Mouse (Mus musculus): ENCODE measurements around the gene Metap1. TPM values are rescaled to one million over a fixed set of nuclear protein-coding genes. Genes with fewer than 3 reads are reported as not detected.
"Not testable (repeated sequence)": the region's sequence is repeated elsewhere in the genome, so short reads cannot be mapped to it uniquely, and the experiment has no call there.

The Metap1 gene
- total RNA-seq, 2 experiments from 2014 or later, result 44.7 to 49.3 TPM

DNA sequence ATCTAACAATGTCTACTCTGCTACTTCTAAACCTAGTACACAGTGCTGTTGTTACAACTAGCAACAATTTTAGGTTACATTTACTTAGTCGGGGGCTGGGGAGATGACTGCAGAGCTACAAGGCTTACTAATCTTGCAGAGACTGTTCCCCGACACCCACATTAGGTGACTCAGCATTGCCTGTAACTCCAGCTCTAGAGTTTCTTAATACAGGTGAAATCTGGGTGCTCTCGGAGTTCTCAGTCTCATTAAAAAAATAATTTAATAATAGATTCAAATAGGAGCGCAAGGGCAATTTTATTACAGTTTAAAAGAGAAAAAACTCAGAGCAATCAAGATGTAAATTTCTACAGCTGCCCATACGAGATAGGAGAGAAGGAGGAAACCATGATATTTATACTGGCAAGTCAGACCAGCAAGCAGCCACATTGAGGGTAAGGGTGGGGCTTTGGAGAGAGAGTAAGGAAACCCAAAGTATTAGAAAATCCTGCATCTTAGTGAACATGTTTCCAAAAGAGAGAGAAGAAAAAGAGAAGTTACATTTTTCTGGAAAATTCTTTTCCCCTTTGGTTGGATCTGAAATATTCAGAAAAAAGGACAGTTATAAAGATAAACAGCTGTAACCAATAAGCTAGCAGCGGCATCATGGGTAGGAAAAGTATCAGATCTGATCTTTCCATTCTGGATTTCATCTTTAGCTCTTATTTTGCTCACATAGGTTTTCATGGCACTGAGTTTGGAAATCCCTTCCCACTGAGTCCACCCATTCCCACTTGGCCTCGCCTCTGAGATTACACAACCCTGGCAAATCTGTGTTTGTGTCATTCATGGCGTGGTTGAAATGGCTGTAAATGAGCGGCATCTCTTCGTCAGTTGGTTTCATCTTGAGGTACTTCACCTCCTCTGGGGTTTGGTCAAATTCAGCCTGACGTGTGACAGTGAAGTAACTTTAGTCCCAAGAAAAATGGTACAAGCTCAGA, 6.1 kb upstream of the Metap1 start:
- TF ChIP-seq CTCF (IDR thresholded peaks at IDR 0.05), result no peak
- no peak overlapping the region for H3K4me3 ChIP-seq

DNA sequence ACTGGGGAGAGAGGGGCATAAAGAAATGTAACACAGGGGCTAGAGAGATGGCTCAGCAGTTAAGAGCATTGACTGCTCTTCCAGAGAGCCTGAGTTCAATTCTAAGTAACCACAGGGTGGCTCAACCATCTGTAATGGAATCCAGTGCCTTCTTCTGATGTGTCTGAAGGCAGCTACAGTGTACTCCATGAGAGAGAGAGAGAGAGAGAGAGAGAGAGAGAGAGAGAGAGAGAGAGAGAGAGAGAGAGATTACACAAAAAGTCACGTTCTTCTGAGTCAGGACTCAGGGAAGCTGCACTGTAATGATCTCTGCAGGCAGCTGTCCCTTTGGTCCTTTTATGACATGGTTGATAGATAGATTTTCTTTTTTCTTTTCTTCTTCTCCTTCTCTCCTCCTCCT, 5.2 kb upstream of the Metap1 start:
- H3K4me3 ChIP-seq, result no peak overlapping the region
- TF ChIP-seq CTCF (IDR thresholded peaks at IDR 0.05), result no peak
- no peak for DNase-seq
- intact Hi-C loops (cut with DNase I), result no loop called here
- no peak overlapping the region for H3K27ac ChIP-seq

More for the DNA sequence above, 6.1 kb upstream of the Metap1 start:
- intact Hi-C loops (cut with DNase I), result no loop called here
- DNase-seq, result no peak
- no peak overlapping the region for H3K27ac ChIP-seq

DNA sequence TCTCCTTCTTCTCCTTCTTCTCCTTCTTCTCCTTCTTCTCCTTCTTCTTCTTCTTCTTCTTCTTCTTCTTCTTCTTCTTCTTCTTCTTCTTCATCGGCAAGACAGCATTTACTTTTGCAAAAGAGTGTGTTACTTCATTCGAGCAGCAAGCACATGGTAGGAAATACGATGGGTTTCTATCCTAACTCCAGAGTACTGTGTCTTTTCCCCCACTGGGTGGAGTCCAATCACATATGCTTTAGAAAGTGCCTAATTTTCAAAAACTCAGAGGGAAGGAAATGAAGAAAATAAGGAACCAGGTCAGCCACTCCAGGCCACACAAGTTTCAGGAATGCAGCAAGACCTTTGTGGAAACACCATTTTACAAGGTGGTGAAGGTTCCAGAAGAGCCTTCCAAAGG, 4.4 kb upstream of the Metap1 start:
- no peak overlapping the region for H3K4me3 ChIP-seq
- no peak for TF ChIP-seq CTCF (IDR thresholded peaks at IDR 0.05)
- no peak for DNase-seq
- H3K27ac ChIP-seq, result no peak overlapping the region
- intact Hi-C loops (cut with DNase I), result no loop called here

DNA sequence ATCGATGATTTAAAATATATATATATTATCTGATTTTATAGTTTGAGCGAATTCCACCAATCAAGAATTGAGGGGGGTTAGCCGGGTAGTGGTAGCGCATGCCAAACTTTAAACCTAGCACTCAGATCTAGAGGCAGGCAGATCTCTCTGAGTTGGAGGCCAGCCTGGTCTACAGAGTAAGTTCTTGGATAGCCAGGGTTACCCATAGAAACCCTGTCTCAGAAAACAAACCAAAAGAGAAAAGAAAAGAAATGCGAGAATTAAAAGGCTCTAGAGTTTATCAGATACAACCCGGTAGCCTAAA, 671 bp upstream of the Metap1 start:
- H3K4me3 ChIP-seq, result peak overlapping the region; percentile 78
- no peak for DNase-seq
- intact Hi-C loops (cut with DNase I), result no loop called here
- H3K27ac ChIP-seq, result peak overlapping the region; percentile 94
- TF ChIP-seq CTCF (IDR thresholded peaks at IDR 0.05), result no peak

DNA sequence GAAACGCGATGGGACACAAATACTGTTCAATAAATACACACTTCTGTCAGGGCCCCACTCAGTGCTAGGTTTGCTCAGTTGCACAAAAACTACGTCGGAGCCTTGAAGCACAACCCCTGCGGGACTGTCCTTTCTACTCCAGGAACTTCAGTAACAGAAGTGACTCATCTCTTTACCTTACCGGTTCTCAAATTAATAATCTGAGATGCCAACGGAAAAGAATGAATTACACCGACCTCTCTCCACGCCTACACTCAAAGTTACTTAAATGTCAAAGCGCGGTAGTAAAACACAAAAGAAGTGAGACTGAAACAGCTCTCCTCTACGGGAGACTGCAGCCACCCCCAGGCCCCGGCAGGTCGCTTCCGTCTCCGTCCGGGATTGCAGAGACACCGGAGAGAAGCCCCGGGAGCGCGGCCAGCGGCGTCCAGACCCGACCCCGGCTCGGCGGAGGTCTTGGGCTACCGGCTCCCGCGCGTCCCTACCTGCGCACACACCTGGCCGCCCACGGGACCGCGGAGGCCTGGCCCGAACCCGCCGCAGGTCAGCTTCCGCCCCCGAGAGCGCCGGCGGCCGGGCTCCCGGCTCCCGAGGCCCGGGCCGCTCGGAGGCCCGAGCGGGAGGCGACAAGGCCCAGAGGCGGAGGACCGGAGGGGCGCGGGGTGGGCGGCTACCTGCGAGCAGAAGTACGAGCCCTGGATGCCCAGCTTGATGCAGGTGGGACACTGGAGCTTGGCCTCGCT, 560 bp downstream of the Metap1 start:
- DNase-seq, result no peak
- intact Hi-C loops (cut with DNase I), result loop anchor here (1.0 to 2.0 kb wide), 2 partner anchors 39 to 46 kb away; partner anchors contain the start of gene Adh5
- TF ChIP-seq CTCF (IDR thresholded peaks at IDR 0.05), result no peak
- Histone ChIP-seq H3K4me3 (peak overlapping the region; percentile 78), H3K27ac (peak overlapping the region; percentile 91)

DNA sequence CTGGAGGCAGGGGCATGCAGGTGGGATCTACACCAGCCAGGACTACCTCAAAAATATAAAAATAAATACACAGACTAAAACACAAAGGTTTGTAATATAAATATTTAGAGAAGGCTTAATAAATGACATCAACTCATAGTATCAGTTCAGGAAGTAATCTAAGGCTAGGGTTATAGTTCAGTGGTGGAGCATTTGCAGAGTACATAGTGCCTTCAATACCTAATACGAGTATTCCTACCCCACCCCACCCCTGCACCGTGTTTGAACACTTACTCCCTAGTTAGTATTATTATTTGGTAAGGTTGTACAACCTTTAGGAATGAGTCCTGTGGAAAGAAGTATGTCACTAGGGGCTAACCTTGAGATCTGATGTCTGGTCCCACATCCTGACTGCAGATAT, 6.1 kb downstream of the Metap1 start:
- TF ChIP-seq CTCF (IDR thresholded peaks at IDR 0.05), result no peak
- Histone ChIP-seq H3K4me3 (no peak overlapping the region), H3K27ac (no peak overlapping the region)
- DNase-seq, result no peak
- intact Hi-C loops (cut with DNase I), result no loop called here

DNA sequence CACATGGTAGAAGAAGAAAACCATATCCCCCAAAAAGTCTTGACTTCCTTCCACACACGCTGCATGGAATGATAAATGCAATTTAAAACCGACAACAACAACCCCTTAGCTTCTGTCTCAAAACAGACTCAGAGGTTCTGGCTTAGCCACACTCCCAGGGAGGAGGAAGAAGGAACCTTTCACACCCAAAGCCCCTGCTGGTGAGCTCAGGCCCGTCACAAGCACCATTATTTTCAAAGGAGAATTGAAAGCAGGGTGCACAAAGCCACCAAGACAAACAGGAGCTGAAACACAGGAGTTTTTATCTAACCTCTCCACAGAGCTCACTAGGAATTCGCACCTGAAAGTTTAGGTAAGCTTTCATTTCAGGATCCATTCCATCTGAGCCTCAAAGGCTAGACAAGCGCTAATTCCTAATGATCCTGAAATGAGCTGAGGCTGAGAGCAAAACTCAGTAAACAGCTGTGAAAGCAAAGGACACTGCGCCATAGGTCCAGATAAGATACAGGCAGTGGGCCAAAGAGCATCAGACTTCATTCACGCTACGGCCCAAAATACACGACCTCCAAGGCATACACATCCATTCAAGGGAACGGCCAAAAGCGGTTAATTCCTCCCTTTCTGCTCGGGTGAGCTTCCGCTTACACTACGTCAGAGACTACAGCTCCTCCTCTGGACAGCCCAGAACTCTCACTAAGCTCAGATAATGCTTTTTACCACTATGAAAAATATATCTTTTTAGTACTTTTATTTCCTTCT, 7.6 kb downstream of the Metap1 start:
- no peak for DNase-seq
- TF ChIP-seq CTCF (IDR thresholded peaks at IDR 0.05), result no peak
- Histone ChIP-seq H3K4me3 (no peak overlapping the region), H3K27ac (no peak overlapping the region)
- intact Hi-C loops (cut with DNase I), result no loop called here

DNA sequence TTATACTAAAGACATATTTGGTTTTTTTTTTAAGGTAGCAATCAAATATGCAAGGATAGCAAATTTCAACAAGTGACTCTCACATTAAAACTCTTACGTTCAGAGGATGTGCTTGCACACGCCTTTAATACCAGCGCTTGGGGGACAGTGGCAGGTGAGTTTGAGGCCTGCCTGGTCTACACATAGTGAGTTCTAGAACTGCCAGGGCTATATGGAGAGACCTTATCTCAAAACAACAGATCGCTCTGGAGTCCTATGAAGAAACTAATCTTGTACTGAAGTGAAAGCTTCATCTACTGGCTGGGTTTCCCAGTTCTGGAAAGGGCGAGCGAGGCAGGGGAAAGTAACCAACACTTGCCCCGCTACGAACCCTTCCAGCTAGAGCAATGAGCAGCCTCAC, 9.8 kb downstream of the Metap1 start:
- intact Hi-C loops (cut with DNase I), result no loop called here
- no peak for DNase-seq
- Histone ChIP-seq H3K4me3 (no peak overlapping the region), H3K27ac (no peak overlapping the region)
- TF ChIP-seq CTCF (IDR thresholded peaks at IDR 0.05), result no peak

DNA sequence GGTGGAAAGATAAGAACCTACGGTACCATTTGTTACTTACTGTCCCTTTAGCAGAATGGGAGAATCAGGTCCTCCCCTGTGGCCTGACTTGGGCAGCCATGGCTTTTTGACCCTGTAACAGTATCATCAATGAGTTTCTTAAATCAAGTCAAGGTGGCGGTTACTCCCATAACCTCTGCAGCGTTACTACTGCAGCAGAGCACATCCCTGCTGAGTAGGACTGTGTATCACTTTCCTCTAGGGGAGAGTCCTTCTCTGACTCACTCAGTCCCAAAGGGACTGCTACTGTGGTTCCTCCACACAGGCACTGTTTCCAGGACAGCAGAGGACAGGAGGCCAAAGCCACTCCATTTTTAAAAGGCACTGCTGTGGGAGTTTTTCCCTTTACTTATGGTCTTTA, 18.2 kb downstream of the Metap1 start:
- intact Hi-C loops (cut with DNase I), result no loop called here

DNA sequence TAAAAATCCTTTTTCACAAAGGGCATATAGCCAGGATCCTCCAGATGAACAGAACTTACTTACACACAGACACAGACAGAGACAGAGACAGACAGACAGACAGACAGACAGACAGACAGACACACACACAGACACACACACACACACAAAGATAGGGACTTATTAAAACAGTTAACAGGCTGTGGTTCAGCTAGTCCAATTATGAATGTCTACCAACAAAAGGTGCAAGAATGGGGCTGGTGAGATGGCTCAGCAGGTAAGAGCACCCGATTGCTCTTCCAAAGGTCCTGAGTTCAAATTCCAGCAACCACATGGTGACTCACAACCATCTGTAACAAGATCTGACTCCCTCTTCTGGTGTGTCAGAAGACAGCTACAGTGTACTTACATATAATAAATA, 22.7 kb downstream of the Metap1 start:
- H3K27ac ChIP-seq; DNase-seq; H3K4me3 ChIP-seq; intact Hi-C loops (cut with DNase I): not testable (repeated sequence)

More for the DNA sequence above, 18.2 kb downstream of the Metap1 start:
- no peak for TF ChIP-seq CTCF (IDR thresholded peaks at IDR 0.05)
- Histone ChIP-seq H3K27ac (no peak overlapping the region), H3K4me3 (no peak overlapping the region)
- DNase-seq, result no peak

DNA sequence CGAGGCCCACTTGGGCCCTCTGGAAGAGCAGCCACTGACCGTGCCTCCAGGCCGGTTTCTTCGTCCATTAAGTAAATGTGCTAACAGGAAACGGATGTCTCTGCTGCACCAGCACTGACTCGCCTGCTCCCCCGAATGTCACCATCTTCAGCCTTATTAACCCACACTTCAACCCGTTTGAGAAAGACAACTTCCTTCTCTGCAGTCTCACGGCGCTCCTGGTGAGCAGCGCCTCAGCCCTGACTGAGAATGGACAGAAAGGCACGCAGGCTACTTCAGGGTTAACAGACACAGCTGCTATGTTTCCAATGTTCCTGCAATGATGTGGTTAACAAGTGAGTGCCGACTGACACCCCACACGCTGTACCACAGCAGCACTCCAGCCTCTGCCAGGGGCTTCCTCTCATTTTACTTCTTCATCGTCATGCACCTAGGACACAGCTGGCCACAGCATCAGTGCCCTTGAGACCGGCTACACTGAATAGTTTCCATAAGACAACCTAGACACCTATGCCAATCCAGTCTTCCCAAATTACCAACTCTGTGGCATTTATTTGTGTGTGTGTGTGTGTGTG, 24.7 kb downstream of the Metap1 start:
- intact Hi-C loops (cut with DNase I), result loop anchor here (5.0 kb wide), 1 partner anchor 443 kb away; no protein-coding TSS in a partner anchor
- Histone ChIP-seq H3K4me3 (no peak overlapping the region), H3K27ac (no peak overlapping the region)
- no peak for TF ChIP-seq CTCF (IDR thresholded peaks at IDR 0.05)
- no peak for DNase-seq

DNA sequence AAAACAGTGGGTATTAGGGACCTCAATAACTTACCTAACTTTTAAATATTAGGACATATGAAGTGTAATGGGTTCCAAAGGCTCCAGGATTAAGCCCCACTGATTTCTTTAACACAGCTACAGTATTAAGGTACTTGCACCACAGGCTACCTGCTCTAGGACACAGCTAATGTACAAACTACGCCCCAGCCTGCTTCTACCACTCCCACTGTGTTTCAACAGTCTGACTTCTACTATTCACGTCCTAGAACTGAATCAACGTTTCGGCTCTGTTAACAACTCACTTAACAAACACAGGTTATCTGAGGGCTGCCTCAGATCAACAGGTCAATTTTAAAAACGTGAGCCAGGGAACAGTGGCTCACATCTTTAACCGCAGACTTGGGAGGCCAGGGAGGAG, 25.5 kb downstream of the Metap1 start:
- no peak for TF ChIP-seq CTCF (IDR thresholded peaks at IDR 0.05)
- no peak for DNase-seq
- no peak overlapping the region for H3K27ac ChIP-seq
- no peak overlapping the region for H3K4me3 ChIP-seq
- intact Hi-C loops (cut with DNase I), result loop anchor here (5.0 kb wide), 1 partner anchor 443 kb away; no protein-coding TSS in a partner anchor
